Mouse (Mus musculus): ENCODE measurements around the gene Cfap77. TPM values are rescaled to one million over a fixed set of nuclear protein-coding genes. Genes with fewer than 3 reads are reported as not detected.

Cfap77 gene
- polyA plus RNA-seq, 1 experiment: 0.38 TPM

GRCm38 (mm10) chr2:28994014-28994413 is 60.9 kb downstream of the Cfap77 start:
- H3K36me3 ChIP-seq (ENCODE audit: control insufficient read depth, insufficient read depth, low read length): no peaks in the 10 kb centered on the region
- H3K27ac ChIP-seq (ENCODE audit: control insufficient read depth, insufficient read depth, low read length): no peak overlapping the region
- H3K27me3 ChIP-seq (ENCODE audit: control insufficient read depth, insufficient read depth, low read length): no peaks in the 10 kb centered on the region
- H3K4me3 ChIP-seq (ENCODE audit: control insufficient read depth, insufficient read depth, low read length): no peak overlapping the region
- DNase-seq: no peak
- no peaks in the 10 kb centered on the region for H3K4me1 ChIP-seq (replicated peaks; ENCODE audit: control insufficient read depth, insufficient read depth, low read length)
- 69% methylated on average over 12 of the region's 12 CpGs for WGBS
- TF ChIP-seq POLR2A (IDR thresholded peaks at IDR 0.05; ENCODE audit: control insufficient read depth, extremely low read depth, insufficient read depth, low read length, poor library complexity): no peak
- no peak for TF ChIP-seq CTCF (IDR thresholded peaks at IDR 0.05; ENCODE audit: borderline replicate concordance, control insufficient read depth, extremely low read depth, insufficient read depth, low read length, poor library complexity)

- Histone ChIP-seq H3K4me1 (replicated peaks; ENCODE audit: control insufficient read depth, insufficient read depth, low read length) (no peaks in the 10 kb centered on the region), H3K27me3 (ENCODE audit: control insufficient read depth, insufficient read depth, low read length) (no peaks in the 10 kb centered on the region), H3K36me3 (ENCODE audit: control insufficient read depth, insufficient read depth, low read length) (no peaks in the 10 kb centered on the region), H3K4me3 (ENCODE audit: control insufficient read depth, insufficient read depth, low read length) (no peak overlapping the region), H3K27ac (ENCODE audit: control insufficient read depth, insufficient read depth, low read length) (no peak overlapping the region)
- TF ChIP-seq POLR2A (IDR thresholded peaks at IDR 0.05; ENCODE audit: control insufficient read depth, extremely low read depth, insufficient read depth, low read length, poor library complexity): no peak
- no peak for TF ChIP-seq CTCF (IDR thresholded peaks at IDR 0.05; ENCODE audit: borderline replicate concordance, control insufficient read depth, extremely low read depth, insufficient read depth, low read length, poor library complexity)
- WGBS: 96% methylated on average over 3 of the region's 3 CpGs
- no peak for DNase-seq
These were observed 66.1 kb downstream of the Cfap77 start for GRCm38 (mm10) chr2:28988781-28989180.

- WGBS: 91% methylated on average over 20 of the region's 20 CpGs
- no peak for DNase-seq
- Histone ChIP-seq H3K36me3 (ENCODE audit: control insufficient read depth, insufficient read depth, low read length) (no peaks in the 10 kb centered on the region), H3K27ac (ENCODE audit: control insufficient read depth, insufficient read depth, low read length) (no peak overlapping the region), H3K27me3 (ENCODE audit: control insufficient read depth, insufficient read depth, low read length) (no peaks in the 10 kb centered on the region), H3K4me1 (replicated peaks; ENCODE audit: control insufficient read depth, insufficient read depth, low read length) (no peaks in the 10 kb centered on the region), H3K4me3 (ENCODE audit: control insufficient read depth, insufficient read depth, low read length) (no peak overlapping the region)
- TF ChIP-seq POLR2A (IDR thresholded peaks at IDR 0.05; ENCODE audit: control insufficient read depth, extremely low read depth, insufficient read depth, low read length, poor library complexity) (no peak), CTCF (IDR thresholded peaks at IDR 0.05; ENCODE audit: borderline replicate concordance, control insufficient read depth, extremely low read depth, insufficient read depth, low read length, poor library complexity) (no peak)
These were observed 74.6 kb downstream of the Cfap77 start for GRCm38 (mm10) chr2:28980080-28980910.

- Histone ChIP-seq H3K4me1 (replicated peaks; ENCODE audit: control insufficient read depth, insufficient read depth, low read length) (no peaks in the 10 kb centered on the region), H3K4me3 (ENCODE audit: control insufficient read depth, insufficient read depth, low read length) (no peak overlapping the region), H3K27me3 (ENCODE audit: control insufficient read depth, insufficient read depth, low read length) (no peaks in the 10 kb centered on the region), H3K36me3 (ENCODE audit: control insufficient read depth, insufficient read depth, low read length) (no peaks in the 10 kb centered on the region), H3K27ac (ENCODE audit: control insufficient read depth, insufficient read depth, low read length) (no peak overlapping the region)
- DNase-seq: no peak
- 92% methylated on average over 4 of the region's 4 CpGs for WGBS
- TF ChIP-seq CTCF (IDR thresholded peaks at IDR 0.05; ENCODE audit: borderline replicate concordance, control insufficient read depth, extremely low read depth, insufficient read depth, low read length, poor library complexity): no peak
- TF ChIP-seq POLR2A (IDR thresholded peaks at IDR 0.05; ENCODE audit: control insufficient read depth, extremely low read depth, insufficient read depth, low read length, poor library complexity): no peak
These were observed 76.4 kb downstream of the Cfap77 start for GRCm38 (mm10) chr2:28978461-28978860.

- H3K27me3 ChIP-seq (ENCODE audit: control insufficient read depth, insufficient read depth, low read length): no peaks in the 10 kb centered on the region
- H3K4me3 ChIP-seq (ENCODE audit: control insufficient read depth, insufficient read depth, low read length): no peak overlapping the region
- no peak overlapping the region for H3K27ac ChIP-seq (ENCODE audit: control insufficient read depth, insufficient read depth, low read length)
- TF ChIP-seq CTCF (IDR thresholded peaks at IDR 0.05; ENCODE audit: borderline replicate concordance, control insufficient read depth, extremely low read depth, insufficient read depth, low read length, poor library complexity) (peak; percentile 90), POLR2A (IDR thresholded peaks at IDR 0.05; ENCODE audit: control insufficient read depth, extremely low read depth, insufficient read depth, low read length, poor library complexity) (no peak)
- DNase-seq: peak; percentile 74
- no peaks in the 10 kb centered on the region for H3K4me1 ChIP-seq (replicated peaks; ENCODE audit: control insufficient read depth, insufficient read depth, low read length)
- no peaks in the 10 kb centered on the region for H3K36me3 ChIP-seq (ENCODE audit: control insufficient read depth, insufficient read depth, low read length)
- WGBS: 11% methylated on average over 7 of the region's 7 CpGs
These were observed 78.2 kb downstream of the Cfap77 start for GRCm38 (mm10) chr2:28976635-28977034.

GRCm38 (mm10) chr2:28975604-28976003 is 79.3 kb downstream of the Cfap77 start:
- Histone ChIP-seq H3K27ac (ENCODE audit: control insufficient read depth, insufficient read depth, low read length) (no peak overlapping the region), H3K4me1 (replicated peaks; ENCODE audit: control insufficient read depth, insufficient read depth, low read length) (no peaks in the 10 kb centered on the region), H3K36me3 (ENCODE audit: control insufficient read depth, insufficient read depth, low read length) (no peaks in the 10 kb centered on the region), H3K27me3 (ENCODE audit: control insufficient read depth, insufficient read depth, low read length) (no peaks in the 10 kb centered on the region), H3K4me3 (ENCODE audit: control insufficient read depth, insufficient read depth, low read length) (no peak overlapping the region)
- no peak for DNase-seq
- WGBS: 85% methylated on average over 5 of the region's 5 CpGs
- no peak for TF ChIP-seq POLR2A (IDR thresholded peaks at IDR 0.05; ENCODE audit: control insufficient read depth, extremely low read depth, insufficient read depth, low read length, poor library complexity)
- TF ChIP-seq CTCF (IDR thresholded peaks at IDR 0.05; ENCODE audit: borderline replicate concordance, control insufficient read depth, extremely low read depth, insufficient read depth, low read length, poor library complexity): no peak
